Mouse (Mus musculus) hindbrain, postnatal 0 days (tissue): ENCODE measurements around the gene Irf4. TPM values are rescaled to one million over a fixed set of nuclear protein-coding genes. Genes with fewer than 3 reads are reported as not detected.

Experiments used
- ATAC-seq: fragments of 200-750 bp; cut with Nextera tagmentation; 2 replicates; pipeline ENCODE4 v1.8.0; 2017; ENCODE audit warnings: mild to moderate bottlenecking, moderate TSS enrichment, moderate library complexity
- DNase-seq: peaks from one replicate; pipeline ENCODE4 v3.0.0-alpha.2; 2015; ENCODE audit warnings: low spot score
- H3K27ac ChIP-seq: fragments of 300-500 bp; sonication (generic); 2 replicates; pipeline ENCODE4 v1.5.1; 2014; ENCODE audit warnings: mild to moderate bottlenecking
- H3K27me3 ChIP-seq: fragments of 300-500 bp; sonication (generic); 2 replicates; pipeline ENCODE4 v1.6.1; 2014; ENCODE audit warnings: low read length, mixed read lengths; ENCODE audit not compliant: insufficient read depth
- H3K36me3 ChIP-seq: fragments of 300-500 bp; sonication (generic); 2 replicates; pipeline ENCODE4 v1.6.1; 2014; ENCODE audit warnings: low read length, mixed read lengths; ENCODE audit not compliant: insufficient read depth
- H3K4me1 ChIP-seq: fragments of 300-500 bp; sonication (generic); 2 replicates; pipeline ENCODE4 v1.6.1; 2014; ENCODE audit warnings: antibody characterized with exemption, low read length, mixed read lengths; ENCODE audit not compliant: insufficient read depth
- H3K4me2 ChIP-seq: fragments of 300-500 bp; sonication (generic); 2 replicates; pipeline ENCODE4 v1.6.1; 2014; ENCODE audit warnings: low read depth, mild to moderate bottlenecking, low read length, moderate library complexity, mixed read lengths
- H3K4me3 ChIP-seq: fragments of 300-500 bp; sonication (generic); 2 replicates; pipeline ENCODE4 v1.5.1; 2014; ENCODE audit warnings: low read length
- H3K9ac ChIP-seq: fragments of 300-500 bp; sonication (generic); replicated peaks from 2 replicates; pipeline ENCODE4 v1.6.1; 2014; ENCODE audit warnings: mild to moderate bottlenecking, low read length, moderate library complexity, mixed read lengths
- H3K9me3 ChIP-seq: fragments of 300-500 bp; sonication (generic); 2 replicates; pipeline ENCODE4 v1.6.1; 2016; ENCODE audit warnings: low read length, mixed read lengths
- CTCF ChIP-seq: IDR thresholded peaks from 2 replicates; pipeline ENCODE4 v1.5.1; 2016; ENCODE audit warnings: antibody characterized with exemption, control low read depth, low read depth
- WGBS: fragments of 180-500 bp; shearing (Covaris S2); extraction: QIAGEN DNeasy Blood & Tissue Kit; methylation state at CpG from one replicate; pipeline ENCODE4 v1.1.7; 2014; 5-methylcytosine and 5-hydroxymethylcytosine counted together
- polyA plus RNA-seq: library from polyadenylated mRNA; unstranded; fragments of >200 nt; fragmentation: Nextera tagmentation; extraction: Ambion mirVana; gene quantifications from 2 replicates; pipeline ENCODE4 v1.2.1, GENCODE M21; 2015
- total RNA-seq: library from RNA; depleted of rRNA; stranded (reverse); fragments of >200 nt; gene quantifications from 2 replicates; pipeline ENCODE4 v1.2.3, GENCODE M21; 2014; rRNA removed

Gene Irf4
- not detected in 2 replicates for total RNA-seq
- polyA plus RNA-seq: 0.06 and 0.08 TPM in 2 replicates

GRCm38 (mm10) chr13:30749021-30749556, at the start of gene Irf4:
Gene Irf4 (plus strand): TSS chr13:30749226.
- peak; percentile 58; the same call in 1 of the 2 replicates for ATAC-seq
- Histone ChIP-seq H3K9me3 (no peaks in the 10 kb centered on the region), H3K27ac (no peak within 1 kb of the TSS), H3K36me3 (no peaks in the 10 kb centered on the region), H3K4me1 (peaks cover 18% of the 10 kb centered on the region), H3K9ac (no peak within 1 kb of the TSS), H3K4me2 (peak within 1 kb of the TSS; percentile 86), H3K27me3 (peaks cover 51% of the 10 kb centered on the region), H3K4me3 (peak within 1 kb of the TSS; percentile 34)
- TF ChIP-seq CTCF: no peak
- WGBS: 2% methylated on average over 20 of the region's 21 CpGs
- DNase-seq: no peak

GRCm38 (mm10) chr13:30702695-30703094, 46.3 kb upstream of the Irf4 start:
- no peak for TF ChIP-seq CTCF
- H3K27ac ChIP-seq: no peak overlapping the region
- 0 out of 2 replicates have a peak, but pooled peaks cover 4% of the 10 kb centered on the region for H3K36me3 ChIP-seq
- H3K4me3 ChIP-seq: no peak overlapping the region
- H3K4me1 ChIP-seq: no peaks in the 10 kb centered on the region
- H3K4me2 ChIP-seq: no peak overlapping the region
- no peaks in the 10 kb centered on the region for H3K27me3 ChIP-seq
- DNase-seq (no peak), ATAC-seq (no peak)
- H3K9ac ChIP-seq: no peak overlapping the region
- no peaks in the 10 kb centered on the region for H3K9me3 ChIP-seq
- WGBS: 98% methylated on average over 5 of the region's 5 CpGs

- H3K36me3 ChIP-seq: peaks cover 6% of the 10 kb centered on the region; the same call in 1 of the 2 replicates
- H3K4me2 ChIP-seq: no peak overlapping the region
- no peak overlapping the region for H3K27ac ChIP-seq
- no peaks in the 10 kb centered on the region for H3K9me3 ChIP-seq
- no peak overlapping the region for H3K4me3 ChIP-seq
- H3K27me3 ChIP-seq: no peaks in the 10 kb centered on the region
- WGBS: 89% methylated on average over 8 of the region's 8 CpGs
- peak; percentile 54 for ATAC-seq
- no peak for TF ChIP-seq CTCF
- no peaks in the 10 kb centered on the region for H3K4me1 ChIP-seq
- H3K9ac ChIP-seq: no peak overlapping the region
- peak; percentile 21 for DNase-seq
Measured at GRCm38 (mm10) chr13:30704246-30705095, 44.6 kb upstream of the Irf4 start.

GRCm38 (mm10) chr13:30711066-30711465, 38.0 kb upstream of the Irf4 start:
- ATAC-seq (no peak), DNase-seq (no peak)
- no peak for TF ChIP-seq CTCF
- Histone ChIP-seq H3K4me2 (no peak overlapping the region), H3K4me3 (no peak overlapping the region), H3K27ac (no peak overlapping the region), H3K9me3 (no peaks in the 10 kb centered on the region), H3K4me1 (no peaks in the 10 kb centered on the region), H3K36me3 (peaks cover 12% of the 10 kb centered on the region; the same call in 1 of the 2 replicates), H3K9ac (no peak overlapping the region), H3K27me3 (no peaks in the 10 kb centered on the region)
- WGBS: 87% methylated on average over 2 of the region's 2 CpGs

GRCm38 (mm10) chr13:30711711-30712110, 37.3 kb upstream of the Irf4 start:
- 94% methylated on average over 3 of the region's 3 CpGs for WGBS
- Histone ChIP-seq H3K9me3 (no peaks in the 10 kb centered on the region), H3K36me3 (peaks cover 12% of the 10 kb centered on the region; the same call in 1 of the 2 replicates), H3K27ac (no peak overlapping the region), H3K4me3 (no peak overlapping the region), H3K27me3 (no peaks in the 10 kb centered on the region), H3K4me2 (no peak overlapping the region), H3K9ac (no peak overlapping the region), H3K4me1 (no peaks in the 10 kb centered on the region)
- DNase-seq (no peak), ATAC-seq (no peak)
- TF ChIP-seq CTCF: no peak

GRCm38 (mm10) chr13:30712280-30712679, 36.7 kb upstream of the Irf4 start:
- no peak overlapping the region for H3K27ac ChIP-seq
- H3K27me3 ChIP-seq: no peaks in the 10 kb centered on the region
- WGBS: 77% methylated on average over 6 of the region's 6 CpGs
- DNase-seq (no peak), ATAC-seq (peak; percentile 28; the same call in 1 of the 2 replicates)
- no peaks in the 10 kb centered on the region for H3K9me3 ChIP-seq
- peaks cover 12% of the 10 kb centered on the region; the same call in 1 of the 2 replicates for H3K36me3 ChIP-seq
- TF ChIP-seq CTCF: no peak
- H3K4me2 ChIP-seq: no peak overlapping the region
- H3K9ac ChIP-seq: no peak overlapping the region
- H3K4me3 ChIP-seq: no peak overlapping the region
- H3K4me1 ChIP-seq: no peaks in the 10 kb centered on the region
